Mouse (Mus musculus) C2C12 (cell line): ENCODE results near the gene Arhgap23.

ENCODE experiments used
- CTCF ChIP-seq: IDR thresholded peaks from one replicate; pipeline ENCODE4 v1.5.1; 2011; ENCODE audit not compliant: control insufficient read depth, insufficient read depth, insufficient read length
- MAX ChIP-seq: IDR thresholded peaks from one replicate; pipeline ENCODE4 v1.6.1; 2011; ENCODE audit warnings: mild to moderate bottlenecking, control low read depth
- MYOG ChIP-seq: IDR thresholded peaks from one replicate; pipeline ENCODE4 v1.6.1; 2011; ENCODE audit not compliant: control insufficient read depth, insufficient read length; ENCODE audit errors: extremely low read depth
- USF1 ChIP-seq: IDR thresholded peaks from one replicate; pipeline ENCODE4 v1.6.1; 2011; ENCODE audit warnings: low read depth, mild to moderate bottlenecking, control low read depth, moderate library complexity

DNA sequence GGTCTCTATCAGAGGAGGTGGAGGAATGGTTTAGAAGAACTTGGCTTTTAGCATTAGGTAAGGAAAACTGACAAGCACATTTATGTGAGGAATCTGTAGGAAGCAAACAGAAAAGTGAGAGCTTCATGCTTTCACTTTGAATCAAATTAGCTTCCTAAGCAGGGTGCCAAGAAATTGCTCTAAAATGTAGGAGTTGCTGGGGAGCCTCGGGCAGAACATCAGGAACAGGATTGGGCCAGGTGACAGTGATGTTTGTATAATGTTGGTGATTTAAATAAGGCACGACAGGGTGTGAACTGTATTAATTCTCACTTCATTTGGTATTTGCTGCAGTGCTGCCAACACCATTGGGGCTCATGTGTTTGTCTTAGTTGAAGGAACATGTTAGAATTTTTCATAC lies 31.6 kb upstream of the Arhgap23 start:
- TF ChIP-seq CTCF = no peak
- no peak for TF ChIP-seq MYOG
- no peak for TF ChIP-seq MAX
- TF ChIP-seq USF1 = no peak
